Mouse (Mus musculus): ENCODE measurements around the gene Rac3.

Gene Rac3

GRCm38 (mm10) chr11:120704486-120705325 lies 16.6 kb upstream of the Rac3 start:
- DNase-seq (ENCODE audit: low read depth, low spot score), result no peak

GRCm38 (mm10) chr11:120706120-120706519 lies 15.2 kb upstream of the Rac3 start:
- no peak for DNase-seq (ENCODE audit: low read depth, low spot score)

GRCm38 (mm10) chr11:120707225-120707624 lies 14.0 kb upstream of the Rac3 start:
- DNase-seq (ENCODE audit: low read depth, low spot score), result no peak

GRCm38 (mm10) chr11:120707969-120708368 lies 13.3 kb upstream of the Rac3 start:
- DNase-seq (ENCODE audit: low read depth, low spot score), result no peak

- DNase-seq (ENCODE audit: low read depth, low spot score), result no peak
Observed at GRCm38 (mm10) chr11:120709551-120709950, 11.7 kb upstream of the Rac3 start.

GRCm38 (mm10) chr11:120710672-120711071 lies 10.6 kb upstream of the Rac3 start:
- DNase-seq (ENCODE audit: low read depth, low spot score), result no peak

GRCm38 (mm10) chr11:120711980-120712604 lies 9.2 kb upstream of the Rac3 start:
- DNase-seq (ENCODE audit: low read depth, low spot score), result no peak

GRCm38 (mm10) chr11:120712771-120713568 lies 8.3 kb upstream of the Rac3 start:
- no peak for DNase-seq (ENCODE audit: low read depth, low spot score)

GRCm38 (mm10) chr11:120713580-120714518 lies 7.4 kb upstream of the Rac3 start, which contains the start of the genes Cenpx and Lrrc45:
Cenpx (minus strand) TSS chr11:120713738.
Lrrc45 (plus strand) TSS chr11:120713925.
- DNase-seq (ENCODE audit: low read depth, low spot score), result peak; percentile 98

GRCm38 (mm10) chr11:120714546-120714945 lies 6.7 kb upstream of the Rac3 start:
- no peak for DNase-seq (ENCODE audit: low read depth, low spot score)

GRCm38 (mm10) chr11:120715131-120715530 lies 6.1 kb upstream of the Rac3 start:
- no peak for DNase-seq (ENCODE audit: low read depth, low spot score)

GRCm38 (mm10) chr11:120719242-120719641 lies 2.0 kb upstream of the Rac3 start:
- DNase-seq (ENCODE audit: low read depth, low spot score), result no peak

GRCm38 (mm10) chr11:120719841-120720376 lies 1.4 kb upstream of the Rac3 start:
- DNase-seq (ENCODE audit: low read depth, low spot score), result no peak

GRCm38 (mm10) chr11:120720450-120720849 lies 820 bp upstream of the Rac3 start:
- no peak for DNase-seq (ENCODE audit: low read depth, low spot score)

- DNase-seq (ENCODE audit: low read depth, low spot score), result no peak
Observed at GRCm38 (mm10) chr11:120722067-120722630, 879 bp downstream of the Rac3 start.

- DNase-seq (ENCODE audit: low read depth, low spot score), result no peak
Observed at GRCm38 (mm10) chr11:120722761-120723382, 1.6 kb downstream of the Rac3 start.

- DNase-seq (ENCODE audit: low read depth, low spot score), result no peak
Observed at GRCm38 (mm10) chr11:120723509-120723908, 2.2 kb downstream of the Rac3 start.

GRCm38 (mm10) chr11:120726243-120727168 lies 5.2 kb downstream of the Rac3 start:
- DNase-seq (ENCODE audit: low read depth, low spot score), result no peak

- DNase-seq (ENCODE audit: low read depth, low spot score), result peak; percentile 82
Observed at GRCm38 (mm10) chr11:120727169-120727527, 5.9 kb downstream of the Rac3 start, which contains the start of gene Dcxr. Dcxr (minus strand) TSS chr11:120727281.

Measured in embryo, embryonic 11.5 days (tissue).